Mouse (Mus musculus) myocyte (in vitro differentiated cells): ENCODE results near the gene Tshz3. TPM values are rescaled to one million over a fixed set of nuclear protein-coding genes. Genes with fewer than 3 reads are reported as not detected.

ENCODE experiments used
- H3K27me3 ChIP-seq: one replicate; pipeline ENCODE4 v1.6.1; 2011; ENCODE audit not compliant: control insufficient read depth, insufficient read depth, insufficient read length
- H3K36me3 ChIP-seq: one replicate; pipeline ENCODE4 v1.6.1; 2011; ENCODE audit not compliant: control insufficient read depth, insufficient read depth
- H3K4me2 ChIP-seq: one replicate; pipeline ENCODE4 v1.6.1; 2011; ENCODE audit warnings: low read depth, control low read depth
- H3K4me3 ChIP-seq: one replicate; pipeline ENCODE4 v1.5.1; 2011; ENCODE audit warnings: mild to moderate bottlenecking, control low read depth, moderate library complexity
- H3K79me2 ChIP-seq: one replicate; pipeline ENCODE4 v1.6.1; 2011; ENCODE audit not compliant: control insufficient read depth, insufficient read depth
- H3ac ChIP-seq: one replicate; pipeline ENCODE4 v1.6.1; 2011; ENCODE audit not compliant: control insufficient read depth, insufficient read length
- CEBPB ChIP-seq: IDR thresholded peaks from 2 replicates; pipeline ENCODE4 v1.6.1; 2011; ENCODE audit warnings: mild to moderate bottlenecking, moderate library complexity; ENCODE audit not compliant: poor library complexity, insufficient read depth, severe bottlenecking
- E2F4 ChIP-seq: IDR thresholded peaks from one replicate; pipeline ENCODE4 v1.6.1; 2011; ENCODE audit warnings: mild to moderate bottlenecking, control low read depth, moderate library complexity; ENCODE audit not compliant: insufficient read depth
- MAX ChIP-seq: IDR thresholded peaks from one replicate; pipeline ENCODE4 v1.6.1; 2011; ENCODE audit warnings: low read depth, mild to moderate bottlenecking, control low read depth
- MYOD1 ChIP-seq, 3 experiments: IDR thresholded peaks; one replicate each; pipeline ENCODE4 v1.6.1; 2011; ENCODE audit warnings: control low read depth in 2 of 3, low read depth in 2 of 3, mild to moderate bottlenecking in 2 of 3, moderate library complexity in 1 of 3; ENCODE audit not compliant: insufficient read length in 2 of 3, control insufficient read depth in 1 of 3
- MYOG ChIP-seq, 3 experiments: IDR thresholded peaks; one replicate each; pipeline ENCODE4 v1.6.1; 2011; ENCODE audit warnings: control low read depth in 2 of 3, low read depth in 2 of 3, mild to moderate bottlenecking in 2 of 3; ENCODE audit not compliant: insufficient read length in 2 of 3, control insufficient read depth in 1 of 3, insufficient read depth in 1 of 3
- POLR2A ChIP-seq: IDR thresholded peaks from one replicate; pipeline ENCODE4 v1.6.1; 2011; ENCODE audit warnings: low read depth, mild to moderate bottlenecking, control low read depth, moderate library complexity; ENCODE audit not compliant: insufficient read length
- POLR2AphosphoS2 ChIP-seq: IDR thresholded peaks from one replicate; pipeline ENCODE4 v1.6.1; 2011; ENCODE audit warnings: low read depth, control low read depth; ENCODE audit not compliant: insufficient read length
- REST ChIP-seq: IDR thresholded peaks from one replicate; pipeline ENCODE4 v1.6.1; 2011; ENCODE audit warnings: mild to moderate bottlenecking, control low read depth, moderate library complexity; ENCODE audit not compliant: insufficient read depth, insufficient read length
- SRF ChIP-seq: IDR thresholded peaks from one replicate; pipeline ENCODE4 v1.6.1; 2011; ENCODE audit warnings: low read depth; ENCODE audit not compliant: control insufficient read depth, insufficient read length
- TCF12 ChIP-seq: IDR thresholded peaks from one replicate; pipeline ENCODE4 v1.6.1; 2011; ENCODE audit warnings: mild to moderate bottlenecking, control low read depth; ENCODE audit not compliant: poor library complexity, insufficient read depth, severe bottlenecking
- TCF3 ChIP-seq: IDR thresholded peaks from one replicate; pipeline ENCODE4 v1.6.1; 2011; ENCODE audit warnings: low read depth, control low read depth; ENCODE audit not compliant: insufficient read length
- USF1 ChIP-seq: IDR thresholded peaks from one replicate; pipeline ENCODE4 v1.6.1; 2011; ENCODE audit warnings: low read depth, mild to moderate bottlenecking, control low read depth, moderate library complexity
- polyA plus RNA-seq: library from polyadenylated mRNA; unstranded; fragments of >200 nt; fragmentation: generic; extraction: Trizol; gene quantifications from one replicate; pipeline ENCODE4 v1.2.1, GENCODE M21; 2012; ENCODE audit warnings: missing spikeins

Tshz3 gene
- polyA plus RNA-seq, 1 experiment, result 6.5 TPM

GRCm38 (mm10) chr7:36720830-36721229 lies 22.9 kb downstream of the Tshz3 start:
- no peak overlapping the region for H3K4me3 ChIP-seq
- no peak overlapping the region for H3K4me2 ChIP-seq
- H3K36me3 ChIP-seq, result no peaks in the 10 kb centered on the region
- no peaks in the 10 kb centered on the region for H3K27me3 ChIP-seq
- no peak for TF ChIP-seq USF1
- peaks cover 66% of the 10 kb centered on the region for H3K79me2 ChIP-seq
- no peak overlapping the region for H3ac ChIP-seq

DNA sequence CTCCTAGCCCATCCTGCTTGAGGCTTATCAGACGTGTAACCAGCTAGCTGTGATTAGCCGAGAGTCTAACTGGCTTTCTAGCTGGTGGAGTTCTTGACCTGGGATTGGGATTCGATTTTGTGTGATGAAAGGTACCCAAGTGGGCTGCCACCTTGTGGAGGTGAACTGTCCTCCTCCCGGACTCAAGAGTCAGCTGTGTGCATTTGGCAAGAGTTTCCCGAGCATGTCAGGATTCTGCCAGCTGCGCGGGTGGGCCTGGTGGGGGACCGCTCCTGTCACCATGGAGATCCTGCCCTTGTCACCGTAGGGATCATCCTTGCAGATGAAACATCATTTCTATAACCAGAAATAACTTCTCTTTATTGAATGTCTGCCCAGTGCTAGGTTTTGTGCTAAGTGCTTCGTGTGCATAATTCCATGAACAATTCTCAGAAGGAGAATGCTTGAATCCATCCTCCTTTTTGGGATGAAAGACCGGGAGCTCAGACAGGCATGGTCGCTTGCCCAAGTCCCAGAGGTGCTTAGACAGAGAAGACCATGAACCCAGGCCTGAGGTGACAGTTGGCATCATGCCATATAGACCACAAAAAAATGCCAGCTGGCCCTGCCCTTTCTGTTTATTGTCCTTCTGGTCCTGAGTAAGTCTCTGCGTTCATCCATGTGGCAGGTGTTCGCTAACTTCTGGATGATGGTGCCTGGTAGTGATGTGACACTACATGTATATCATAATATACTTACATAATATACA lies 38.6 kb downstream of the Tshz3 start:
- no peak overlapping the region for H3ac ChIP-seq
- no peak for TF ChIP-seq MYOG (IDR thresholded peaks at IDR 0.05; ENCODE audit: control insufficient read depth in 1 of 3, insufficient read depth in 1 of 3, insufficient read length in 2 of 3, low read depth in 2 of 3)
- no peak overlapping the region for H3K4me2 ChIP-seq
- H3K79me2 ChIP-seq, result peaks cover 50% of the 10 kb centered on the region
- H3K4me3 ChIP-seq, result no peak overlapping the region
- no peaks in the 10 kb centered on the region for H3K36me3 ChIP-seq
- H3K27me3 ChIP-seq, result no peaks in the 10 kb centered on the region

- Histone ChIP-seq H3K79me2 (peaks cover 30% of the 10 kb centered on the region), H3K36me3 (no peaks in the 10 kb centered on the region), H3K4me2 (no peak overlapping the region), H3K4me3 (no peak overlapping the region), H3ac (no peak overlapping the region), H3K27me3 (no peaks in the 10 kb centered on the region)
- TF ChIP-seq POLR2A (no peak), USF1 (no peak)
Measured at GRCm38 (mm10) chr7:36751480-36751879, 53.6 kb downstream of the Tshz3 start.

DNA sequence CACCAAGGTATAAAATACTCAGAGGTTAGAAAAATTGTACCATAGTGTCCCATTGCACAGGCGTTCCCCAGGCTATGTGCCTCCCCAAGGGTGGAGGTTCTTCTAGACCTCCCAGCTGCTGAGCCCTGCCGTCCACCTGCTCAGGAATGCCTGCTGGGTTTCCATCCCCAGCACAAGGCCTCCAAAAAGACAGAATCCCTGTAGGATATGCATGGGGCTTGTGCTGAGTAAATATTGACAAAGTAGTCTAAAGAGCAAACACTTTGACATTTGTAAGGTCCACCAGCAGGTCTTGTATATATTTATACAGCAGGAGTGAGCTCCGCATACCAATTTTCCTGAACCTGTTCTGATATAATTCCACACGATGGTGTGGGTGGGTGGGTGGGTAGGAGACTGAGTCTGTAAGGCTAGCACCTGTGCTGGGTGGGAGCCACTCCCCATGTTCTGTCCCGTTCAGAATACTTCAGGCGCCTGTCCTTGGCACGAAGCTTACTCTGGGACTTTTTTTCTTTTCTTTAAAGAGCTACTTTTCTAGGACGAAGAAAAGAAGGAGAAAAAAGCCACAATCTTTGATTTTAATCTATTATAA lies 69.7 kb downstream of the Tshz3 start:
- H3K4me2 ChIP-seq, result no peak overlapping the region
- no peak overlapping the region for H3ac ChIP-seq
- H3K4me3 ChIP-seq, result no peak overlapping the region
- H3K27me3 ChIP-seq, result no peaks in the 10 kb centered on the region
- H3K79me2 ChIP-seq, result peaks cover 9% of the 10 kb centered on the region
- TF ChIP-seq POLR2A, result no peak
- TF ChIP-seq MYOD1 (IDR thresholded peaks at IDR 0.05; ENCODE audit: control insufficient read depth in 1 of 3, insufficient read length in 2 of 3, low read depth in 2 of 3), result no peak
- TF ChIP-seq TCF3, result no peak
- TF ChIP-seq USF1, result no peak
- no peak for TF ChIP-seq SRF
- no peak for TF ChIP-seq TCF12
- TF ChIP-seq REST, result no peak
- TF ChIP-seq MAX, result no peak
- TF ChIP-seq POLR2AphosphoS2, result no peak
- TF ChIP-seq CEBPB, result no peak
- peaks cover 5% of the 10 kb centered on the region for H3K36me3 ChIP-seq

GRCm38 (mm10) chr7:36773086-36773485 lies 75.2 kb downstream of the Tshz3 start:
- no peak overlapping the region for H3ac ChIP-seq
- no peaks in the 10 kb centered on the region for H3K27me3 ChIP-seq
- H3K4me2 ChIP-seq, result no peak overlapping the region
- H3K4me3 ChIP-seq, result no peak overlapping the region
- no peaks in the 10 kb centered on the region for H3K79me2 ChIP-seq
- H3K36me3 ChIP-seq, result no peaks in the 10 kb centered on the region
- TF ChIP-seq SRF (no peak), TCF3 (no peak), E2F4 (no peak), POLR2A (no peak), MYOG (IDR thresholded peaks at IDR 0.05; ENCODE audit: control insufficient read depth in 1 of 3, insufficient read depth in 1 of 3, insufficient read length in 2 of 3, low read depth in 2 of 3) (no peak), USF1 (no peak)

DNA sequence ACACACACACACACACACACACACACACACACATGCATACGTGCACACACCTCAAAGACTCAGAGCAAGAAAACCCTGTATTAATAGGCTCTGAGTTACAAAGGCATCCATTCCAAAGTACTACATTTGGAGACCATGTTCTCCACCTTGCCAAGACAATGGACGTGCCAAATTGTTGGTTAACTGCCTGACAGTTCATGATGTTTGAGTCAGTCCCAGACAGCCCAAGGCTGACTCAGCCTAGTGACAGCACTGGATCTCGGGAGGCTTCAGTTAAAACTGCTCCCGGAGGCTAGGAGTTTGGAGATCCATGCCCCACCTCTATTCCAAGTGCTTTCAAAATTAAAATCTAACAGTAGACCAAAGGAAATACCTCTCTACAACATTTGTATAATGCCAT lies 79.0 kb downstream of the Tshz3 start:
- TF ChIP-seq MYOG (IDR thresholded peaks at IDR 0.05; ENCODE audit: control insufficient read depth in 1 of 3, insufficient read depth in 1 of 3, insufficient read length in 2 of 3, low read depth in 2 of 3) (no peak), TCF12 (no peak), POLR2A (no peak), MAX (no peak), REST (no peak), CEBPB (no peak), MYOD1 (IDR thresholded peaks at IDR 0.05; ENCODE audit: control insufficient read depth in 1 of 3, insufficient read length in 2 of 3, low read depth in 2 of 3) (no peak), TCF3 (no peak), E2F4 (no peak), POLR2AphosphoS2 (no peak), SRF (no peak), USF1 (no peak)
- no peak overlapping the region for H3K4me3 ChIP-seq
- H3K27me3 ChIP-seq, result no peaks in the 10 kb centered on the region
- H3K36me3 ChIP-seq, result no peaks in the 10 kb centered on the region
- H3K4me2 ChIP-seq, result no peak overlapping the region
- H3K79me2 ChIP-seq, result no peaks in the 10 kb centered on the region
- no peak overlapping the region for H3ac ChIP-seq
